Mouse (Mus musculus) adrenal gland, adult 8-10 months (tissue): ENCODE measurements around the gene Bub1b. TPM values are rescaled to one million over a fixed set of nuclear protein-coding genes. Genes with fewer than 3 reads are reported as not detected.
"Not testable (repeated sequence)": the region's sequence is repeated elsewhere in the genome, so short reads cannot be mapped to it uniquely, and the experiment has no call there.

ENCODE experiments used
- DNase-seq: peaks from one replicate; pipeline ENCODE4 v3.0.0; 2022
- total RNA-seq, 4 experiments: library from RNA; stranded (reverse); gene quantifications; 2 replicates each; pipeline ENCODE4 v1.2.4; 2022

Gene Bub1b
- total RNA-seq, 4 experiments from 2014 or later: 3.7 to 8.2 (median 4.8) TPM

GRCm38 (mm10) chr2:118620101-118620500, 22.1 kb downstream of the Bub1b start:
- no peak for DNase-seq

GRCm38 (mm10) chr2:118620608-118621007, 22.6 kb downstream of the Bub1b start:
- no peak for DNase-seq

GRCm38 (mm10) chr2:118629276-118629675, 31.3 kb downstream of the Bub1b start:
- no peak for DNase-seq

GRCm38 (mm10) chr2:118633441-118633840, 35.4 kb downstream of the Bub1b start:
- DNase-seq: no peak

GRCm38 (mm10) chr2:118637258-118637657, 39.2 kb downstream of the Bub1b start:
- DNase-seq: no peak

- no peak for DNase-seq
Observed at GRCm38 (mm10) chr2:118637888-118638526, 40.0 kb downstream of the Bub1b start.

GRCm38 (mm10) chr2:118638686-118639085, 40.7 kb downstream of the Bub1b start:
- DNase-seq: no peak

- no peak for DNase-seq
Observed at GRCm38 (mm10) chr2:118641147-118641546, 43.1 kb downstream of the Bub1b start.

- DNase-seq: no peak
Observed at GRCm38 (mm10) chr2:118642431-118642830, 44.4 kb downstream of the Bub1b start.

GRCm38 (mm10) chr2:118642942-118643341, 44.9 kb downstream of the Bub1b start:
- no peak for DNase-seq

- no peak for DNase-seq
Observed at GRCm38 (mm10) chr2:118646665-118647064, 48.7 kb downstream of the Bub1b start.

GRCm38 (mm10) chr2:118650697-118651096, 52.7 kb downstream of the Bub1b start:
- DNase-seq: not testable (repeated sequence)

- no peak for DNase-seq
Observed at GRCm38 (mm10) chr2:118656688-118657281, 58.8 kb downstream of the Bub1b start.

GRCm38 (mm10) chr2:118658457-118658856, 60.4 kb downstream of the Bub1b start:
- DNase-seq: no peak

GRCm38 (mm10) chr2:118659077-118659476, 61.1 kb downstream of the Bub1b start:
- peak; percentile 63 for DNase-seq

GRCm38 (mm10) chr2:118659493-118659892, 61.5 kb downstream of the Bub1b start:
- no peak for DNase-seq

GRCm38 (mm10) chr2:118659998-118660452, 62.0 kb downstream of the Bub1b start:
- no peak for DNase-seq

- DNase-seq: no peak
Observed at GRCm38 (mm10) chr2:118661891-118662290, 63.9 kb downstream of the Bub1b start.

- DNase-seq: no peak
Observed at GRCm38 (mm10) chr2:118662902-118663803, 65.1 kb downstream of the Bub1b start, which contains the start of gene Pak6. TSS of gene Pak6 (plus strand) at chr2:118663303.

GRCm38 (mm10) chr2:118663804-118664766, 66.1 kb downstream of the Bub1b start:
- DNase-seq: no peak

GRCm38 (mm10) chr2:118664975-118665516, 67.0 kb downstream of the Bub1b start:
- no peak for DNase-seq

- DNase-seq: no peak
Observed at GRCm38 (mm10) chr2:118665616-118666015, 67.6 kb downstream of the Bub1b start.
